In the genomic region with DNA sequence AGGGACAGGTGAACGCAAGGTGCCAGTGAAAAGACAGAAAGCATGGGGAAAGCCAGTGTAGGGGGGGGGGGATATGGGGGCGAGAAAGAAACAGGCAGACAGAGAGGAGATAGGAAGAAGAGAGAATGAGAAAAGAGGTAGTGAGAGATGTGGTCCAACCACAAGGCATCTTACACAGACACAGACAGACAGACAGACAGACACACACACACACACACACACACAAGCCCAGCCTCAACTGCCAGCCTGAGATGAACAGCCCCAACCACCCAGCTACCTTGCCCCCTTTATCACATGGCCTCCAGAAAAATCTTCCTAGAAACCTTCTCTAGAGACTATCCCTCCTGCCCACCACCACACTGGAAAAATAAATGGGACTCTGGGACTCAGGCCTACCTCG, we compare ENCODE assay signal across 26 mouse cellular contexts. TPM values are rescaled to one million over a fixed set of nuclear protein-coding genes. Genes with fewer than 3 reads are reported as not detected.
"Had no signal": no experiment of that assay in that cellular context is flagged by ENCODE, and none has a peak within 500 bp of the region (broad histone marks: within the 10 kb centered on the region; RNA-seq: fewer than 3 reads in every experiment).

No protein-coding gene starts in this region.

- H3K4me3 ChIP-seq: heart, adult 2 months; heart, embryonic 13.5 days; heart, embryonic 15.5 days; hindbrain, embryonic 13.5 days; hindbrain, embryonic 15.5 days; kidney, embryonic 15.5 days; limb, embryonic 10.5 days; limb, embryonic 12.5 days had no signal

- H3K36me3 ChIP-seq: hindbrain, embryonic 13.5 days; hindbrain, embryonic 15.5 days; kidney, embryonic 15.5 days; limb, embryonic 10.5 days; limb, embryonic 12.5 days had no signal

- H3K4me2 ChIP-seq: heart, embryonic 11.5 days; heart, embryonic 13.5 days; heart, embryonic 15.5 days; hindbrain, embryonic 13.5 days; hindbrain, embryonic 15.5 days; kidney, embryonic 15.5 days; limb, embryonic 12.5 days; liver, embryonic 11.5 days had no signal

- H3K9ac ChIP-seq: heart, embryonic 13.5 days; heart, embryonic 15.5 days; hindbrain, embryonic 13.5 days; hindbrain, embryonic 15.5 days; kidney, embryonic 15.5 days; limb, embryonic 12.5 days had no signal

- H3K9me3 ChIP-seq: heart, embryonic 13.5 days; heart, embryonic 15.5 days; hindbrain, embryonic 13.5 days; hindbrain, embryonic 15.5 days; kidney, embryonic 15.5 days; limb, embryonic 10.5 days; limb, embryonic 12.5 days had no signal

- DNase-seq: gastrocnemius, postnatal 36 days; heart, adult 11 months; heart, adult 2 months; heart, postnatal 14 days; heart, postnatal 36 days; kidney, adult 11 months; kidney, adult 2 months; kidney, adult 9 months; kidney, postnatal 14 days; kidney, postnatal 36 days; layer of hippocampus, adult 9-11 months; layer of hippocampus, postnatal 36 days; liver had no signal

- H3K27ac ChIP-seq: heart, adult 2 months; heart, embryonic 13.5 days; heart, embryonic 15.5 days; hindbrain, embryonic 13.5 days; hindbrain, embryonic 15.5 days; hindbrain, postnatal 0 days; kidney, embryonic 15.5 days; kidney, postnatal 0 days; limb, embryonic 10.5 days; limb, embryonic 12.5 days had no signal

RNA-seq across cellular contexts. Expression of a gene that starts 50.9 kb away (rescaled TPM):
- total RNA-seq: hematopoietic stem cell, adult 5-6 weeks had no signal
- polyA plus RNA-seq: hindbrain, embryonic 11.5 days had no signal
